Mouse (Mus musculus): ENCODE measurements around the gene Ugt1a6a. TPM values are rescaled to one million over a fixed set of nuclear protein-coding genes. Genes with fewer than 3 reads are reported as not detected.
A peak's percentile ranks its signal among the peaks of the same experiment; 100 is the strongest.

The Ugt1a6a gene
- total RNA-seq, 2 experiments from 2014 or later = 4.0 to 4.1 TPM

DNA sequence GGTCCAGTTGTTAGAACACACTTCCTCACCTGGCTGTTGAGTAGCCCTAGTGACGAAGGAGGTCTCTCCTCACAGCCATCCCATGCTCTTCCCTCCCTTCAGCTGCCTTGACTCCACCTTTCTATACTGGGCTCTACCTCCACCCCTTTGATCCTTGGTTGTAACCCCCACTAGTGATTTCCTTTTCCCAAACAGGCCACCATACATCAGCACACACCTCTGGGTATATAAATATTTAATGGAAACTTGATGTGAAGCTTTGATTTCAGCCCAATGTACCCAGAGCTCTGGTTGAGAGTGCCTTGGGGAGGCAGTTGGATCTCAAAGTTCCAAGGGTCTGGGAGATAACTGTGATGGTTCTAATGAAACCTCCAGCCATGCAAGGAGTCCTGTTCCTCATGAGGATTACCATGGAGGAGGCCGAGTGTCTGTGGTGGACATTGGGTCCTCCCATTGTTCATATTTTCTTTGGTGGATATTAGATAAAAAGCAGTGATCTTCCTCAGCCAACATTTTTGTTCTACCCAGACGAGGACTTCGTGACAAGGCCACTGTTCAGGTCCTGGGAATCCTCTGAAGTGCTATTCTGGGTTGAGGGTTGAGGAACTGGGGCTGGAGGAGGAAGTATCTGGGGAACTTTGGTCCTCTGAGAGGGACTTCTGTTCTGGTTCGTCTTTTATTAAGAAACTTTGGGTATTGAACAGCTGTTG, 92.2 kb downstream of the Ugt1a6a start, which contains the start of gene Mroh2a:
TSS of gene Mroh2a (plus strand) at position 317 of the 710 bp plus-strand sequence.
- intact Hi-C loops (cut with DNase I) = no loop called here
- DNase-seq = peak; percentile 20 to 32

DNA sequence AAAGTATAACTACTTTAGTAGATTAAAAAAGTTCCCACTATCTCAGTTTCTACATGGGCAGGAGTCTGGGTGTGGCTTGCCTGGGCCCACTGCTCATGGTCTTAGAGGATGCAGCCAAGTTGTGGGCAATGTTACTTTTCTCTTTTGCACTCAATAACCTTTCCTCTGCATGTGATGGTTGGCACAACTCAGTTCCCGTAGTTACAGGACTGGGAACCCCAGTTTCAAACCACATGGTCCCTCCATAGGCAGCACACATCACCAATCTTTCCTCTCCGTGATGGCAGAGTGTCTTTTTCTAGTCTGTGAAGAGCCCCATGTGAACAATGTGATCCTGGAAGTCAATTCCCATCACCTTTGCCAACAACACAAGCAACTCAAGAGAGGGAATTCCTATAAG, 92.9 kb downstream of the Ugt1a6a start:
- DNase-seq = peak; percentile 12 to 14
- intact Hi-C loops (cut with DNase I) = no loop called here

- DNase-seq = peak; percentile 10
- intact Hi-C loops (cut with DNase I) = no loop called here
These were observed 93.5 kb downstream of the Ugt1a6a start for GRCm38 (mm10) chr1:88228121-88228520.

GRCm38 (mm10) chr1:88229566-88229965, 95.0 kb downstream of the Ugt1a6a start:
- DNase-seq = peak in 1 of 2 experiments; percentile 3
- intact Hi-C loops (cut with DNase I) = no loop called here

GRCm38 (mm10) chr1:88229986-88230385, 95.4 kb downstream of the Ugt1a6a start:
- intact Hi-C loops (cut with DNase I) = no loop called here
- DNase-seq = no peak

DNA sequence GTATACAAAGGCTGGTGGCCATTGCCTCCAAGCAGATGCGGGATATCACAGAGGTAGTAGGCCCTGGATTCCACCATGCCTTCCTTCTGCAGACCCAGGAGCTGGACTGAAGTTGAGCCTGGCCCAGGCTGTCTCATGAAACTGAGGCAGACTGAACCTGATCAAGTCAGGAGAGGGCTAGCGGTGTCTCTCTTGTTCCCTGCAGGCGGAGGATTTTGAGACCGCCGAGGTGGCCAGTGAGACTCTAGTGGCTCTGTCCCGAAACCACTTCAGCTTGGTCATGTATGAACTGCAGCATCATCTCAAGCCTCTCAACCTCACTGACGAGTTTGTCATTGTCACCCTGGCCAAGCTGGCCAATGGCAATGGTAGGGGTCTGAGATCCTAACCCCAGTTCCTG, 95.8 kb downstream of the Ugt1a6a start:
- DNase-seq = no peak
- intact Hi-C loops (cut with DNase I) = no loop called here

GRCm38 (mm10) chr1:88230981-88231802, 96.6 kb downstream of the Ugt1a6a start:
- intact Hi-C loops (cut with DNase I) = no loop called here
- DNase-seq = no peak

- no peak for DNase-seq
- intact Hi-C loops (cut with DNase I) = no loop called here
These were observed 97.3 kb downstream of the Ugt1a6a start for GRCm38 (mm10) chr1:88231803-88232499.

GRCm38 (mm10) chr1:88232664-88233380, 98.2 kb downstream of the Ugt1a6a start:
- DNase-seq = no peak
- intact Hi-C loops (cut with DNase I) = no loop called here

DNA sequence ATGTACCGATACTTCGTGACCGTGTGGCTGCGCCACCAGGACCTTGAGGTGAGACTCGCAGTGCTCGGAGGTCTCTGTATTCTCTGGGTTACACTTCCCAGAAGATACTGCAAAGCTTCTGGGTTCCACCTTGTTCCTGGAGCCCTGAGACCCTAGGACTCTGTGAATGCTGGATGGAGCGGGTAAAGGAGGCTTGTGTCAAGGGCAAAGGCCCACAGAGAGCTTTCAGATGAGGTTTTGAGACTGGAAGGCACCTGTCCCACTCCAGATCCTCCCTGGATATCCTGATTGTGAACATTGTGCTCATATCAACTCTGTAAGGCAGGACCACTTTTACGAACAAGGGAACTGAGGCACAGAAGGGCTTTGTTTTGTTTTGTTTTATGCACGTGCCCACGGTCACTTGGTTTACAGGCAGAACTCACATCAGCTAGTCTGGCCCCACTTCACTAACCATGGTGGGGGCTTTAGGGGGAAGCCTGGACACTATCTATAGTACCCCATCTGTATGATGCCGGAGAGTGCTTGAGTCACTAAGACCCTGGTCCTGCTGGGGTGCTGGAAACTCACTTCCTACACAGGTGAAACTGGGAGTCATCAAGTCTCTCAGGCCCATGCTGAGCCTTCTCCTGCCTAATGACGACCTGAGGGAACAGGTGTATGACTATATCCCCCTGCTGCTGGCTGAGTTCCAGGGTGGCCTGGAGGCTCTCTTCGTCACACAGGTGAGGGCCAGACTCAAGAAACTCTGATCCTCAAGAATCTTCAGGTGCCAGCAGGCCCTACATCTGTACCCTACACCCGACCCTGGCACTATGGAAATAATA, 99.0 kb downstream of the Ugt1a6a start:
- no peak for DNase-seq
- intact Hi-C loops (cut with DNase I) = no loop called here

DNA sequence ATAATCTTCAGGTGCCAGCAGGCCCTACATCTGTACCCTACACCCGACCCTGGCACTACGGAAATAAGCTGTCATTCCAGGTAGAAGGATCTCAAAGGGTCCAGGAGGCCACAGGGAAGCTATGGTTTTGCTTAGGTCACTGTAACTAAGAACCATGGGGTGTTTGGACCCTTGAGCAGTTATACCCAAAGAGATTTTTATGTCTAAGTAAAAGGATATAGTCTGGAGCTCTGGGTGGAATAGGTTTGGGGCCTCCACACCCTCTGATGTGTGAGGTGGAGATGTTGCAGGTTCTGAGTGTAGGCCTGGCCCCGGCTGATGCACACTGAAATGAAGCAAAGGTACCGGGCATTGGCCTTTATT, 99.6 kb downstream of the Ugt1a6a start:
- no peak for DNase-seq
- intact Hi-C loops (cut with DNase I) = no loop called here

DNA sequence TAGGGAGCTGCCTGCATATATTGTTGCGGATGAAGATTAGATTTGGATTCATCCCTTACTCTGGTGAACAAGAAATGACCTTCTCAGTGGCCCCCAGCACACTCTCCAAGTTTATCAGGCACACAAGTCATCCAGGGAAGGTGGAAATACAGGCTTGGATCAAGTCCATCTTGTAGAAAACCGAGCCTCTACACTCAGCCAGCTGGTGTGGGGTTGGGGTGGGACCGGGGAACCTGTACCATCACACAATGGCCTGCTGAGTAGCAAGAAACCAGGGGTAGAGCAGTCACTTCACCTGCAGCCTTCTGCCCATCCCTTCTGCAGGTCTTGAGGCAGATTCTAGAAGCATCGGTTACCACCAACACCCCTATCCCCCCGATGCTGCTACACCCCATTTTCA, 100.0 kb downstream of the Ugt1a6a start:
- intact Hi-C loops (cut with DNase I) = no loop called here
- DNase-seq = no peak

- no peak for DNase-seq
- intact Hi-C loops (cut with DNase I) = no loop called here
These were observed 100.7 kb downstream of the Ugt1a6a start for GRCm38 (mm10) chr1:88235046-88235893.

DNA sequence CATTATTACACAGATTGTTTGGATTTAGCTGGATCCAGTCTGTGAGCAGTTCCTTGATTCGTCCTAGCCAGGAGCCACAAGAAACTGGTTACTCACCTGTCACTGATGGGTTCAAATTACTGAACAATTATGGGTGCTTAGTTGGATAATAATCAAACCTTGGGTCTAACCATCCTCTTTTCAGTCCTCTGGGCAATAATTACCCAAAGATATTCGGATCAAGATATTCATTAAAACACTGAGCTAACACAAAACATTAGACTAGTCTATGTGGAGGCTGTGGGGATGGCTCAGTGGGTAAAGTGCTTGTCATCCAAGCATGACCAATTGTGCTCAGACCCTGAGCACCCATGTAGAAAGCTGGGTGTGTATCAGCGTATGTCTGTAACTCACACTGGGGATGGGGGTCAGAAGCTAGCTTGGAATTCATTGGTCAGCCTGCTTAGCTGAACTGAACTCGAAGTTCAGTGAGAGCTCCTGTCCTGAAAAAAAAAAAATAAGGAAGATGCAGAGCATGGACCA, 101.3 kb downstream of the Ugt1a6a start:
- intact Hi-C loops (cut with DNase I) = no loop called here
- DNase-seq = no peak

DNA sequence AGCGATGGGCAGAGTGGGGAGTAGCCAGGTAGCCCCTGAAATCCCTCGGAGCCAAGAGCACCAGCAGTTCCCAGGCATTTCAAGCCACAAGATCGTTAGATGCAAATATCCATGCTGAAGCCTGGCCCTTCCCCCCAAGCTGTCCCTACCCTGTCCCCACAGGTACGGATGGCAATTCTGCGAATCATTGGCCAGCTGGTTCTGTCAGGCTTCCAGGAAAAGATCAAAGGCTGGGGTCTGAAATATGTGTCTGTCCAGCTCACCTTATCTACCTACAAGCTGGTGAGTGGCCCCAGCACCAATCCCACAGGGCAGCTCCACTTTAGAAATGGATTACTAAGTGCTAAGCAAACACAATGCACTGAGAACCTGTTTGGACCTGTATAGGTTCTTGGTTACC, 102.7 kb downstream of the Ugt1a6a start:
- intact Hi-C loops (cut with DNase I) = no loop called here
- no peak for DNase-seq

GRCm38 (mm10) chr1:88238771-88239170, 104.2 kb downstream of the Ugt1a6a start:
- intact Hi-C loops (cut with DNase I) = no loop called here

GRCm38 (mm10) chr1:88240072-88240471, 105.5 kb downstream of the Ugt1a6a start:
- intact Hi-C loops (cut with DNase I) = no loop called here
- no peak for DNase-seq

More at GRCm38 (mm10) chr1:88238771-88239170, 104.2 kb downstream of the Ugt1a6a start:
- DNase-seq = no peak

DNA sequence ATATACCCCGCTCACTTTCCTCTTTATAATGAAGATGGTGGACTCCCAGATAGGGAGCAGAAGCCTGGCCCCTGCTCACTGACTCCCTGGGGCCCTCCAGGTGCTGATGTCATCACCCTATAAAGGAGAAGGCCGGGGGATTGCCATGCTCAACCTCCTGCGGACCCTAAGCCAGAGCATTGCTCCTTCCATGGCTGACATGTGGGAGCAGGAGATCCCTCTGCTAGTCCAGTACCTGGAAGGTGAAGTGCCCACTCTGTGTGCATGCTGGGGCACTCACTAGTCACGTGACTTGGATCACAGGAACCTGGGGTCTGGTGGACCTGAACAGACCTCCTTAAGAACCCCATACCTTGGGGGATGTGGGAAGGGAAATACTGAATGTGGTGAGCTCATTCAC, 106.0 kb downstream of the Ugt1a6a start:
- intact Hi-C loops (cut with DNase I) = no loop called here
- DNase-seq = no peak

DNA sequence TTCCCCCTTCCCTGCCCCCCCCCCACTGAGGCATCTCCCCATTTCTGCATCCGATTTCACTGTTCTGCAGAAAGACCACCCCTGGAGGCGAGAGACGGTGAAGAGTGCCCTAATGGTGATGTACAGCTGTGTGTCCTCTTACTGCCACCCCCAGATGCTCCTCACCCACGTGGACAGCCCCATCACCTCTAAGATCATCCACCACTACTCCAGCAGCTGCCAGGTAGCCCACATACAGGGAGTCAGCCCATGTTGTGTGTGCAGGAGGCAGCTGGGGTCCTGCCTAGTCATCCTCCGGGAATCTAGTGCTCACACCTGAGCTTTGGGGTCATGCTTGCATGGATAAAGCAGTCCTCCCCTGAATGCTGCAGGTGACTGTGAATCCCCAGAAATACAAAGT, 109.3 kb downstream of the Ugt1a6a start:
- intact Hi-C loops (cut with DNase I) = no loop called here
- DNase-seq = no peak
